Mouse (Mus musculus) CH12.LX (cell line): ENCODE measurements around the gene Mark1. TPM values are rescaled to one million over a fixed set of nuclear protein-coding genes. Genes with fewer than 3 reads are reported as not detected.

ENCODE experiments used
- DNase-seq: peaks from one replicate; pipeline ENCODE4 v3.0.0-alpha.2; 2013; ENCODE audit errors: extremely low read depth
- H3K27ac ChIP-seq: 2 replicates; pipeline ENCODE4 v1.5.1; 2012; ENCODE audit warnings: low read depth, mild to moderate bottlenecking, control low read depth, moderate library complexity; ENCODE audit not compliant: insufficient read depth
- H3K27me3 ChIP-seq: replicated peaks from 2 replicates; pipeline ENCODE3; 2012; ENCODE audit warnings: inconsistent platforms
- H3K36me3 ChIP-seq, 2 experiments: replicated peaks in 1 of 2; 2 replicates each; pipeline versions ENCODE3 to v1.6.1; 2012; ENCODE audit warnings: inconsistent platforms in 1 of 2, low read length in 1 of 2, mild to moderate bottlenecking in 1 of 2, mixed read lengths in 1 of 2, moderate library complexity in 1 of 2; ENCODE audit not compliant: control insufficient read depth in 1 of 2, insufficient read depth in 1 of 2
- H3K4me1 ChIP-seq, 2 experiments: 2 replicates each; pipeline ENCODE4 v1.6.1; 2012; ENCODE audit warnings: inconsistent platforms in 1 of 2, moderate library complexity in 1 of 2; ENCODE audit not compliant: insufficient read depth in 2 of 2, control insufficient read depth in 1 of 2
- H3K4me2 ChIP-seq: 2 replicates; pipeline ENCODE4 v1.6.1; 2012; ENCODE audit warnings: low read depth, mild to moderate bottlenecking, control low read depth; ENCODE audit not compliant: poor library complexity, insufficient read depth, severe bottlenecking
- H3K4me3 ChIP-seq, 3 experiments: fragments of 150-350 bp in 1 of 3; sonication (generic) in 1 of 3; replicated peaks in 1 of 3; 2 replicates each; pipeline versions ENCODE3 to v1.5.1; 2011 to 2012; ENCODE audit warnings: low read depth in 2 of 3, low read length in 2 of 3, mild to moderate bottlenecking in 2 of 3, moderate library complexity in 2 of 3, control low read depth in 1 of 3, improper control_type of control experiment in 1 of 3, inconsistent platforms in 1 of 3, mixed read lengths in 1 of 3; ENCODE audit not compliant: poor library complexity in 1 of 3
- H3K79me2 ChIP-seq: replicated peaks from 2 replicates; pipeline ENCODE4 v1.6.1; 2012; ENCODE audit warnings: mild to moderate bottlenecking, moderate library complexity; ENCODE audit not compliant: control insufficient read depth, poor library complexity, insufficient read depth, severe bottlenecking; ENCODE audit errors: extremely low read depth
- H3K9ac ChIP-seq: 2 replicates; pipeline ENCODE4 v1.6.1; 2012; ENCODE audit warnings: low read depth, mild to moderate bottlenecking, control low read depth, moderate library complexity; ENCODE audit not compliant: insufficient read depth
- H3K9me3 ChIP-seq: replicated peaks from 2 replicates; pipeline ENCODE3; 2012; ENCODE audit warnings: low read length, inconsistent platforms, mixed read lengths
- CTCF ChIP-seq, 2 experiments: IDR thresholded peaks in 1 of 2; conservative IDR thresholded peaks in 1 of 2; 2 replicates each; pipeline ENCODE4 v1.5.1; 2011 to 2012; ENCODE audit warnings: low read depth in 2 of 2, low read length in 2 of 2, improper control_type of control experiment in 1 of 2, inconsistent platforms in 1 of 2, mild to moderate bottlenecking in 1 of 2, moderate library complexity in 1 of 2
- EP300 ChIP-seq: IDR thresholded peaks from 2 replicates; pipeline ENCODE4 v1.6.1; 2011; ENCODE audit warnings: low read length, improper control_type of control experiment
- ETS1 ChIP-seq: conservative IDR thresholded peaks from 2 replicates; pipeline ENCODE4 v1.6.1; 2012; ENCODE audit warnings: low read depth, mild to moderate bottlenecking, inconsistent platforms, low read length, improper control_type of control experiment, moderate library complexity
- GABPA ChIP-seq: IDR thresholded peaks from 2 replicates; pipeline ENCODE4 v1.6.1; 2012; ENCODE audit warnings: low read depth, low read length, improper control_type of control experiment, inconsistent platforms; ENCODE audit not compliant: insufficient replicate concordance
- MAZ ChIP-seq: IDR thresholded peaks from 2 replicates; pipeline ENCODE4 v1.6.1; 2012; ENCODE audit warnings: low read depth, mild to moderate bottlenecking, inconsistent platforms, low read length, improper control_type of control experiment, moderate library complexity
- POLR2A ChIP-seq: IDR thresholded peaks from 2 replicates; pipeline ENCODE4 v1.6.1; 2011; ENCODE audit warnings: low read depth, mild to moderate bottlenecking, improper control_type of control experiment, low read length
- POLR2AphosphoS2 ChIP-seq: IDR thresholded peaks from 2 replicates; pipeline ENCODE4 v1.6.1; 2011; ENCODE audit warnings: low read depth, low read length, improper control_type of control experiment
- UBTF ChIP-seq: IDR thresholded peaks from 2 replicates; pipeline ENCODE4 v1.6.1; 2012; ENCODE audit warnings: low read depth, mild to moderate bottlenecking, inconsistent platforms, low read length, improper control_type of control experiment, moderate library complexity
- USF1 ChIP-seq: IDR thresholded peaks from 2 replicates; pipeline ENCODE4 v1.6.1; 2014; ENCODE audit warnings: low read depth, mild to moderate bottlenecking, inconsistent platforms, low read length, improper control_type of control experiment
- USF2 ChIP-seq: conservative IDR thresholded peaks from 2 replicates; pipeline ENCODE4 v1.6.1; 2011; ENCODE audit warnings: low read depth, low read length, improper control_type of control experiment
- ZC3H11A ChIP-seq: IDR thresholded peaks from 2 replicates; pipeline ENCODE4 v1.6.1; 2012; ENCODE audit warnings: low read depth, mild to moderate bottlenecking, inconsistent platforms, low read length, improper control_type of control experiment
- ZMIZ1 ChIP-seq: IDR thresholded peaks from 2 replicates; pipeline ENCODE4 v1.6.1; 2012; ENCODE audit warnings: low read depth, mild to moderate bottlenecking, inconsistent platforms, low read length, improper control_type of control experiment
- ZNF384 ChIP-seq: IDR thresholded peaks from 2 replicates; pipeline ENCODE4 v1.6.1; 2012; ENCODE audit warnings: low read depth, low read length, improper control_type of control experiment, inconsistent platforms
- dilution Hi-C: fragments of 300-500 bp; cut with MboI; formaldehyde crosslinking; loops from 2 replicates; pipeline ENCODE4 v1.14.3; 2020; ENCODE audit warnings: low sequenced_read_pairs; ENCODE audit not compliant: extremely low pct_unique_long_range_greater_than_20kb, extremely low pct_ligation_motif_present
- in situ Hi-C: fragments of 300-500 bp; cut with MboI; formaldehyde crosslinking; loops from 3 replicates; pipeline ENCODE4 v1.14.3; 2019; ENCODE audit warnings: low sequenced_read_pairs, low pct_ligation_motif_present, low pct_unique_long_range_greater_than_20kb, mixed read lengths
- polyA plus RNA-seq: library from polyadenylated mRNA; unstranded; fragments of >175 nt; gene quantifications from 2 replicates; pipeline ENCODE4 v1.2.1, GENCODE M21; 2012; ENCODE audit warnings: low read depth; ENCODE audit not compliant: insufficient read length
- total RNA-seq, 2 experiments: library from RNA; depleted of rRNA; stranded (reverse); fragments of 300-350 nt in 1 of 2; fragments of >200 nt in 1 of 2; gene quantifications; 2 replicates each; pipeline ENCODE4 v1.2.3; 2012 to 2014

The Mark1 gene
- total and polyA plus RNA-seq, 3 experiments: not detected

GRCm38 (mm10) chr1:184905371-184905770 lies 94.0 kb downstream of the Mark1 start:
- H3K4me3 ChIP-seq: no peak overlapping the region
- no peak overlapping the region for H3K4me2 ChIP-seq
- no peak overlapping the region for H3K9ac ChIP-seq
- peaks cover 0 to 7% of the 10 kb centered on the region in 2 experiments; a peak in 3 of 4 replicates for H3K4me1 ChIP-seq
- DNase-seq: no peak
- H3K27me3 ChIP-seq: no peaks in the 10 kb centered on the region
- no peaks in the 10 kb centered on the region for H3K79me2 ChIP-seq
- TF ChIP-seq EP300 (no peak), POLR2A (no peak), ZNF384 (no peak)
- in situ Hi-C loops (no loop called here), dilution Hi-C loops (no loop called here)
- H3K36me3 ChIP-seq: no peaks in the 10 kb centered on the region
- H3K9me3 ChIP-seq: no peaks in the 10 kb centered on the region
- H3K27ac ChIP-seq: no peak overlapping the region

- Histone ChIP-seq H3K4me1 (peaks cover 0 to 5% of the 10 kb centered on the region in 2 experiments; a peak in 3 of 4 replicates), H3K9me3 (no peaks in the 10 kb centered on the region), H3K27me3 (no peaks in the 10 kb centered on the region), H3K4me2 (no peak overlapping the region), H3K36me3 (no peaks in the 10 kb centered on the region), H3K9ac (no peak overlapping the region), H3K4me3 (no peak overlapping the region), H3K27ac (no peak overlapping the region), H3K79me2 (no peaks in the 10 kb centered on the region)
- dilution Hi-C loops: no loop called here
- no peak for TF ChIP-seq GABPA
- DNase-seq: no peak
- in situ Hi-C loops: no loop called here
These were observed 95.7 kb downstream of the Mark1 start for GRCm38 (mm10) chr1:184903697-184904096.

GRCm38 (mm10) chr1:184902886-184903285 lies 96.5 kb downstream of the Mark1 start:
- Histone ChIP-seq H3K4me2 (no peak overlapping the region), H3K4me3 (no peak overlapping the region), H3K9ac (no peak overlapping the region), H3K27me3 (no peaks in the 10 kb centered on the region), H3K4me1 (peaks cover 0 to under 1% of the 10 kb centered on the region in 2 experiments; a peak in 1 of 4 replicates), H3K79me2 (no peaks in the 10 kb centered on the region), H3K27ac (no peak overlapping the region), H3K36me3 (no peaks in the 10 kb centered on the region), H3K9me3 (no peaks in the 10 kb centered on the region)
- dilution Hi-C loops (no loop called here), in situ Hi-C loops (no loop called here)
- TF ChIP-seq ETS1 (no peak), POLR2AphosphoS2 (no peak), ZMIZ1 (no peak), UBTF (no peak), ZC3H11A (no peak), USF1 (no peak), USF2 (no peak), MAZ (no peak), CTCF (conservative IDR thresholded peaks at IDR 0.05 in 1 of 2, IDR thresholded peaks at IDR 0.05 in 1 of 2; ENCODE audit: low read depth in 2 of 2, low read length in 2 of 2) (no peak)
- no peak for DNase-seq
